Mouse (Mus musculus) limb, embryonic 11.5 days (tissue): ENCODE data around the gene Prim2. TPM values are rescaled to one million over a fixed set of nuclear protein-coding genes. Genes with fewer than 3 reads are reported as not detected.

ENCODE experiments used
- ATAC-seq: fragments of 200-750 bp; cut with Nextera tagmentation; 2 replicates; pipeline ENCODE4 v1.8.0; 2017; ENCODE audit warnings: low read depth; ENCODE audit not compliant: insufficient number of reproducible peaks, low FRiP score, low TSS enrichment
- DNase-seq: peaks from one replicate; pipeline ENCODE4 v3.0.0-alpha.2; 2015; ENCODE audit warnings: low spot score
- H3K27ac ChIP-seq: fragments of 300-500 bp; sonication (generic); replicated peaks from 2 replicates; pipeline ENCODE4 v1.5.1; 2014; ENCODE audit warnings: low read depth, mild to moderate bottlenecking, low read length
- H3K27me3 ChIP-seq: fragments of 300-500 bp; sonication (generic); 2 replicates; pipeline ENCODE4 v1.6.1; 2014; ENCODE audit warnings: mild to moderate bottlenecking, low read length, mixed read lengths; ENCODE audit not compliant: control insufficient read depth, insufficient read depth
- H3K36me3 ChIP-seq: fragments of 300-500 bp; sonication (generic); 2 replicates; pipeline ENCODE4 v1.6.1; 2014; ENCODE audit warnings: mild to moderate bottlenecking, low read length, moderate library complexity, mixed read lengths; ENCODE audit not compliant: control insufficient read depth, insufficient read depth
- H3K4me1 ChIP-seq: fragments of 300-500 bp; sonication (generic); 2 replicates; pipeline ENCODE4 v1.6.1; 2014; ENCODE audit warnings: low read length, mixed read lengths; ENCODE audit not compliant: control insufficient read depth, insufficient read depth
- H3K4me2 ChIP-seq: fragments of 300-500 bp; sonication (generic); 2 replicates; pipeline ENCODE4 v1.6.1; 2014; ENCODE audit warnings: low read depth, mild to moderate bottlenecking, moderate library complexity; ENCODE audit not compliant: severe bottlenecking
- H3K4me3 ChIP-seq: fragments of 300-500 bp; sonication (generic); 2 replicates; pipeline ENCODE4 v1.5.1; 2014; ENCODE audit warnings: low read depth, low read length
- H3K9ac ChIP-seq: fragments of 300-500 bp; sonication (generic); 2 replicates; pipeline ENCODE4 v1.6.1; 2014; ENCODE audit warnings: mild to moderate bottlenecking, low read length
- H3K9me3 ChIP-seq: fragments of 300-500 bp; sonication (generic); 2 replicates; pipeline ENCODE4 v1.6.1; 2016; ENCODE audit warnings: low read length; ENCODE audit not compliant: control insufficient read depth
- WGBS: fragments of 180-500 bp; shearing (Covaris S2); extraction: QIAGEN DNeasy Blood & Tissue Kit; methylation state at CpG from one replicate; pipeline ENCODE4 v1.1.7; 2014; 5-methylcytosine and 5-hydroxymethylcytosine counted together
- polyA plus RNA-seq: library from polyadenylated mRNA; unstranded; fragments of >200 nt; fragmentation: Nextera tagmentation; extraction: Ambion mirVana; gene quantifications from 2 replicates; pipeline ENCODE4 v1.2.1, GENCODE M21; 2014

Prim2 gene
- polyA plus RNA-seq, 1 experiment from 2014 or later = 50.5 TPM

- ATAC-seq = no peak
- Histone ChIP-seq H3K36me3 (no peaks in the 10 kb centered on the region), H3K4me1 (no peaks in the 10 kb centered on the region), H3K9ac (no peak overlapping the region), H3K4me3 (no peak overlapping the region), H3K4me2 (no peak overlapping the region), H3K27ac (no peak overlapping the region), H3K9me3 (no peaks in the 10 kb centered on the region), H3K27me3 (no peaks in the 10 kb centered on the region)
- WGBS = 88% methylated on average over 8 of the region's 8 CpGs
- no peak for DNase-seq
Observed at GRCm38 (mm10) chr1:33689446-33690086, 20.0 kb upstream of the Prim2 start.

- whole genome bisulfite sequencing = 43% methylated on average over 2 of the region's 2 CpGs
- no peak overlapping the region for H3K4me2 ChIP-seq
- no peaks in the 10 kb centered on the region for H3K9me3 ChIP-seq
- H3K27ac ChIP-seq = no peak overlapping the region
- H3K9ac ChIP-seq = no peak overlapping the region
- DNase-seq (peak; percentile 49), ATAC-seq (no peak)
- H3K27me3 ChIP-seq = no peaks in the 10 kb centered on the region
- no peak overlapping the region for H3K4me3 ChIP-seq
- no peaks in the 10 kb centered on the region for H3K4me1 ChIP-seq
- H3K36me3 ChIP-seq = no peaks in the 10 kb centered on the region
Observed at GRCm38 (mm10) chr1:33688810-33689209, 19.2 kb upstream of the Prim2 start.

- ATAC-seq = no peak
- Histone ChIP-seq H3K4me3 (no peak overlapping the region), H3K9me3 (no peaks in the 10 kb centered on the region), H3K36me3 (no peaks in the 10 kb centered on the region), H3K9ac (no peak overlapping the region), H3K4me1 (no peaks in the 10 kb centered on the region), H3K27me3 (no peaks in the 10 kb centered on the region), H3K27ac (no peak overlapping the region), H3K4me2 (no peak overlapping the region)
- WGBS = 66% methylated on average over 8 of the region's 8 CpGs
- peak; percentile 32 for DNase-seq
Observed at GRCm38 (mm10) chr1:33684459-33684858, 14.9 kb upstream of the Prim2 start.

GRCm38 (mm10) chr1:33680890-33681289, 11.3 kb upstream of the Prim2 start:
- no peaks in the 10 kb centered on the region for H3K36me3 ChIP-seq
- no peak for DNase-seq
- ATAC-seq = no peak
- no peak overlapping the region for H3K9ac ChIP-seq
- no peak overlapping the region for H3K27ac ChIP-seq
- H3K9me3 ChIP-seq = no peaks in the 10 kb centered on the region
- H3K4me3 ChIP-seq = no peak overlapping the region
- no peak overlapping the region for H3K4me2 ChIP-seq
- 89% methylated on average over 7 of the region's 7 CpGs for WGBS
- H3K27me3 ChIP-seq = no peaks in the 10 kb centered on the region
- no peaks in the 10 kb centered on the region for H3K4me1 ChIP-seq

- DNase-seq = no peak
- no peak overlapping the region for H3K4me2 ChIP-seq
- 38% methylated on average over 3 of the region's 4 CpGs for WGBS
- H3K27ac ChIP-seq = no peak overlapping the region
- no peak overlapping the region for H3K4me3 ChIP-seq
- H3K4me1 ChIP-seq = no peaks in the 10 kb centered on the region
- H3K9me3 ChIP-seq = no peaks in the 10 kb centered on the region
- H3K36me3 ChIP-seq = no peaks in the 10 kb centered on the region
- H3K9ac ChIP-seq = no peak overlapping the region
- no peak for ATAC-seq
- H3K27me3 ChIP-seq = no peaks in the 10 kb centered on the region
Observed at GRCm38 (mm10) chr1:33680435-33680834, 10.8 kb upstream of the Prim2 start.

- 74% methylated on average over 17 of the region's 17 CpGs for WGBS
- H3K4me2 ChIP-seq = no peak overlapping the region
Observed at GRCm38 (mm10) chr1:33673158-33673960, 3.8 kb upstream of the Prim2 start.

GRCm38 (mm10) chr1:33672514-33672913, 2.9 kb upstream of the Prim2 start:
- H3K4me3 ChIP-seq = no peak overlapping the region
- ATAC-seq (no peak), DNase-seq (peak; percentile 44)
- no peaks in the 10 kb centered on the region for H3K27me3 ChIP-seq
- no peak overlapping the region for H3K27ac ChIP-seq
- H3K4me2 ChIP-seq = no peak overlapping the region
- no peaks in the 10 kb centered on the region for H3K9me3 ChIP-seq
- H3K9ac ChIP-seq = no peak overlapping the region
- WGBS = 29% methylated on average over 3 of the region's 3 CpGs
- H3K36me3 ChIP-seq = no peaks in the 10 kb centered on the region
- no peaks in the 10 kb centered on the region for H3K4me1 ChIP-seq

More at GRCm38 (mm10) chr1:33673158-33673960, 3.8 kb upstream of the Prim2 start:
- no peak overlapping the region for H3K27ac ChIP-seq
- H3K27me3 ChIP-seq = no peaks in the 10 kb centered on the region
- H3K36me3 ChIP-seq = no peaks in the 10 kb centered on the region
- DNase-seq (no peak), ATAC-seq (no peak)
- no peaks in the 10 kb centered on the region for H3K4me1 ChIP-seq
- no peak overlapping the region for H3K4me3 ChIP-seq
- no peaks in the 10 kb centered on the region for H3K9me3 ChIP-seq
- H3K9ac ChIP-seq = no peak overlapping the region

GRCm38 (mm10) chr1:33672083-33672482, 2.5 kb upstream of the Prim2 start:
- H3K4me1 ChIP-seq = no peaks in the 10 kb centered on the region
- 76% methylated on average over 3 of the region's 3 CpGs for WGBS
- H3K27me3 ChIP-seq = no peaks in the 10 kb centered on the region
- ATAC-seq (no peak), DNase-seq (no peak)
- no peaks in the 10 kb centered on the region for H3K9me3 ChIP-seq
- no peak overlapping the region for H3K4me3 ChIP-seq
- no peak overlapping the region for H3K27ac ChIP-seq
- no peak overlapping the region for H3K9ac ChIP-seq
- no peaks in the 10 kb centered on the region for H3K36me3 ChIP-seq
- H3K4me2 ChIP-seq = no peak overlapping the region
